Comparison of ENCODE assay signal across 8 mouse cellular contexts in the genomic region with DNA sequence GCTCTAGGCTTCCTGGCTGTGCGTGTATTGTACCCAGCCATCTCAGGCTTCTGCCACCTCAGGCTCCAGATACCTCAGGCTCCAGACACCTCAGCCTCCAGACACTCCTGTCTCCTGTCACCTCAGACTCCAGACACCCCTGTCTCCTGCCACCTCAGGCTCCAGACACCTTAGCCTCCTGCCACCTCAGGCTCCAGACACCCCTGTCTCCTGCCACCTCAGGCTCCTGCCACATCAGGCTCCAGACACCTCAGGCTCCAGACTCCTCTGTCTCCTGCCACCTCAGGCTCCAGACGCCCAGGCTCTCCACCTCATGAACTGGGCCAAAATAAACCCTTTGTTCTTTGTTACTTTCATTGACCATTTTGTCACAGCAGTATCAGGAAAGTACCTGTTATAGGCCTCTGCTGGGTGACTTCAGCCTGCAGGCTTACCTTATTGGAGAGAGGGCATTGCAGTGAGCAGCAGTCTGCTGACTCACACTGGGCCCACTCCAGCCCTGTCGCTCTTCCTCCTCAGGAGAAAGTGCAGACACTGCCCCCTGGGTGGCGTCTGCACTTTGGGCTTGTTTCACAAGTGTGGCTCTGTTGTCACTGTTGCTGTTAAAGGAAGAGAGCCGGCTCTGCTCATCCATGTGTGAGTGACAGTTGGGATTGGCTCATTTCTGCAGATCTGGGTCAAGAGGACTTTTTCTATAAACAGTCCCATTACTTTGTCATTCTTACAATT.
DNase-seq lines count a peak whose midpoint lies in the region; ATAC-seq and TF ChIP-seq lines count a peak whose summit lies in the region.

No protein-coding gene starts in this region.

- H3K4me3 ChIP-seq in embryonic fibroblast, embryonic 13.5 days (ENCODE audit: insufficient read depth, low read length) = no peak overlapping the region
- no peak overlapping the region for H3K4me3 ChIP-seq in lung, embryonic 15.5 days
- no peak overlapping the region for H3K4me3 ChIP-seq in stomach, embryonic 15.5 days (replicated peaks)

- peak; percentile 17 to 35 for DNase-seq in spleen, postnatal 36 days (ENCODE audit: low spot score in 2 of 2)
- no peak for DNase-seq in spleen, adult 18-20 months
- peak; percentile 44 for DNase-seq in kidney, adult 18-20 months
- no peak for DNase-seq in urinary bladder, postnatal 14 days (ENCODE audit: low spot score)
- no peak for DNase-seq in cerebellum, adult 9-11 months

- H3K9me3 ChIP-seq in lung, embryonic 15.5 days = no peaks in the 10 kb centered on the region
- H3K9me3 ChIP-seq in stomach, embryonic 15.5 days = no peaks in the 10 kb centered on the region

- TF ChIP-seq CTCF in embryonic fibroblast, embryonic 13.5 days (IDR thresholded peaks at IDR 0.05; ENCODE audit: borderline replicate concordance, insufficient read depth, low read length) = 0 out of 2 replicates have a peak, but pooled peaks have one; percentile 16

- H3K36me3 ChIP-seq in lung, embryonic 15.5 days = peaks cover 21% of the 10 kb centered on the region; the same call in 1 of the 2 replicates
- H3K36me3 ChIP-seq in stomach, embryonic 15.5 days = no peaks in the 10 kb centered on the region

- 34% methylated on average over 5 of the region's 5 CpGs for WGBS in lung, embryonic 15.5 days
- WGBS in stomach, embryonic 15.5 days = 45% methylated on average over 5 of the region's 5 CpGs

- H3K27me3 ChIP-seq in lung, embryonic 15.5 days = no peaks in the 10 kb centered on the region
- H3K27me3 ChIP-seq in stomach, embryonic 15.5 days (replicated peaks) = no peaks in the 10 kb centered on the region

- no peaks in the 10 kb centered on the region for H3K4me1 ChIP-seq in embryonic fibroblast, embryonic 13.5 days (ENCODE audit: control insufficient read depth, insufficient read depth, low read length)
- H3K4me1 ChIP-seq in lung, embryonic 15.5 days = peaks cover 18% of the 10 kb centered on the region; the same call in 1 of the 2 replicates
- 0 out of 2 replicates have a peak, but pooled peaks cover 6% of the 10 kb centered on the region for H3K4me1 ChIP-seq in stomach, embryonic 15.5 days

- no peak overlapping the region for H3K4me2 ChIP-seq in lung, embryonic 15.5 days
- no peak overlapping the region for H3K4me2 ChIP-seq in stomach, embryonic 15.5 days

- no peak overlapping the region for H3K9ac ChIP-seq in lung, embryonic 15.5 days
- no peak overlapping the region for H3K9ac ChIP-seq in stomach, embryonic 15.5 days

- no peak overlapping the region for H3K27ac ChIP-seq in embryonic fibroblast, embryonic 13.5 days (ENCODE audit: insufficient read depth, low read length)
- H3K27ac ChIP-seq in lung, embryonic 15.5 days = peak overlapping the region; percentile 73
- peak overlapping the region; percentile 78 for H3K27ac ChIP-seq in stomach, embryonic 15.5 days

- ATAC-seq in lung, embryonic 15.5 days (ENCODE audit: borderline replicate concordance, extremely low read depth, low FRiP score, low TSS enrichment) = peak; percentile 44; the same call in 1 of the 2 replicates
- ATAC-seq in stomach, embryonic 15.5 days (ENCODE audit: insufficient read depth, low FRiP score, low read depth) = no peak

- no peak for TF ChIP-seq POLR2A in embryonic fibroblast, embryonic 13.5 days (IDR thresholded peaks at IDR 0.05; ENCODE audit: low read depth, low read length)

Comparison
In these comparisons a context has a peak if more than half of its experiments do, and no peak if none do; other contexts are left out.
1. DNase-seq: peak in spleen, postnatal 36 days (2 of 2) and kidney, adult 18-20 months (single experiment); none in spleen, adult 18-20 months (0 of 2), urinary bladder, postnatal 14 days (single experiment) and cerebellum, adult 9-11 months (single experiment).